Mouse (Mus musculus) midbrain, embryonic 11.5 days (tissue): Measurements from ENCODE around the gene Fsd1. TPM values are rescaled to one million over a fixed set of nuclear protein-coding genes. Genes with fewer than 3 reads are reported as not detected.

Source experiments
- ATAC-seq: fragments of 200-750 bp; cut with Nextera tagmentation; 2 replicates; pipeline ENCODE4 v1.8.0; 2017; ENCODE audit warnings: moderate TSS enrichment, moderate library complexity; ENCODE audit not compliant: low FRiP score
- DNase-seq: peaks from one replicate; pipeline ENCODE4 v3.0.0; 2015; ENCODE audit warnings: low spot score; ENCODE audit errors: missing footprints
- H3K27ac ChIP-seq: fragments of 300-500 bp; sonication (generic); 2 replicates; pipeline ENCODE4 v1.5.1; 2014; ENCODE audit warnings: low read depth, low read length
- H3K27me3 ChIP-seq: fragments of 300-500 bp; sonication (generic); 2 replicates; pipeline ENCODE4 v1.6.1; 2014; ENCODE audit warnings: mild to moderate bottlenecking, low read length, moderate library complexity, mixed read lengths; ENCODE audit not compliant: control insufficient read depth, insufficient read depth
- H3K36me3 ChIP-seq: fragments of 300-500 bp; sonication (generic); 2 replicates; pipeline ENCODE4 v1.6.1; 2014; ENCODE audit warnings: mild to moderate bottlenecking, low read length, moderate library complexity, mixed read lengths; ENCODE audit not compliant: control insufficient read depth, insufficient read depth
- H3K4me1 ChIP-seq: fragments of 300-500 bp; sonication (generic); 2 replicates; pipeline ENCODE4 v1.6.1; 2014; ENCODE audit warnings: low read length; ENCODE audit not compliant: control insufficient read depth, insufficient read depth
- H3K4me2 ChIP-seq: fragments of 300-500 bp; sonication (generic); 2 replicates; pipeline ENCODE4 v1.6.1; 2014; ENCODE audit warnings: mild to moderate bottlenecking, moderate library complexity
- H3K4me3 ChIP-seq: fragments of 300-500 bp; sonication (generic); 2 replicates; pipeline ENCODE4 v1.5.1; 2014; ENCODE audit warnings: low read depth, low read length
- H3K9ac ChIP-seq: fragments of 300-500 bp; sonication (generic); 2 replicates; pipeline ENCODE4 v1.6.1; 2014; ENCODE audit warnings: low read length
- H3K9me3 ChIP-seq: fragments of 300-500 bp; sonication (generic); 2 replicates; pipeline ENCODE4 v1.6.1; 2016; ENCODE audit warnings: low read length; ENCODE audit not compliant: control insufficient read depth
- WGBS: fragments of 180-500 bp; shearing (Covaris S2); extraction: QIAGEN DNeasy Blood & Tissue Kit; methylation state at CpG from one replicate; pipeline ENCODE4 v1.1.7; 2014; 5-methylcytosine and 5-hydroxymethylcytosine counted together
- polyA plus RNA-seq: library from polyadenylated mRNA; unstranded; fragments of >200 nt; fragmentation: Nextera tagmentation; extraction: Ambion mirVana; gene quantifications from 2 replicates; pipeline ENCODE4 v1.2.1, GENCODE M21; 2014

The Fsd1 gene
- polyA plus RNA-seq, 1 experiment from 2014 or later, result 61.2 TPM

DNA sequence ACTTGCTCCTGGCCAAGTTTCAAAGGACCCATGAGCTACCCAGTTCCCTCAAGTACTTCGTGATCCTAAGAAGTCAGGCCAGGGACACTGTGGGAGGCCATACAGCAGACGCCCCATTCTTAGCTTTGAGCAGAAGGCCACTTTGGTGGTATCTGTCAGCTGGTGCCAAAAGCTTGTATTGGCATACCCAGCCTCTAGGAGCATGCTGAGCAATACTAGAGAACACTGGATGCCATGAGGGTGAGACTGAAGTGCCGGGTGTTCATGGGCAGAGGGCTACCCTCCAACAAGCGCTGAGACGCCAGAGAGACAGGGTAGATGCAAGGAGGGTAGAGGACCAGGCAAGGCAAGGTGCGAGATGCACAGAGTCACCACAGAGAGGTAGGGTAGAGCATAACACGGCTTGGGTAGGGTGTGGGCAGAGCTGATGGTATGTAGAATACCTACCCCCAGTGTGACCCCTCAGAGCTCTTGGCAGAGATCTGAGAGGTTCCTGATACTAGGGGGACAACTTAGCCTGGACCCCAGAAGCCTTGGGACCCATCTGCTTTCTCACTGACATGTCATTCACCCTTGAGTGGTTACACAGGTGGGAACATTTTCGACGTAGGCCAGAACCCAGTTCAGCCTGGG is 44.0 kb downstream of the Fsd1 start:
- no peak overlapping the region for H3K9ac ChIP-seq
- H3K4me3 ChIP-seq, result no peak overlapping the region
- H3K27me3 ChIP-seq, result no peaks in the 10 kb centered on the region
- no peak overlapping the region for H3K27ac ChIP-seq
- no peaks in the 10 kb centered on the region; the same call in 1 of the 2 replicates for H3K36me3 ChIP-seq
- H3K9me3 ChIP-seq, result no peaks in the 10 kb centered on the region
- DNase-seq, result no peak
- ATAC-seq, result no peak
- H3K4me1 ChIP-seq, result peaks cover 5% of the 10 kb centered on the region
- H3K4me2 ChIP-seq, result no peak overlapping the region
- WGBS, result 92% methylated on average over 9 of the region's 9 CpGs

DNA sequence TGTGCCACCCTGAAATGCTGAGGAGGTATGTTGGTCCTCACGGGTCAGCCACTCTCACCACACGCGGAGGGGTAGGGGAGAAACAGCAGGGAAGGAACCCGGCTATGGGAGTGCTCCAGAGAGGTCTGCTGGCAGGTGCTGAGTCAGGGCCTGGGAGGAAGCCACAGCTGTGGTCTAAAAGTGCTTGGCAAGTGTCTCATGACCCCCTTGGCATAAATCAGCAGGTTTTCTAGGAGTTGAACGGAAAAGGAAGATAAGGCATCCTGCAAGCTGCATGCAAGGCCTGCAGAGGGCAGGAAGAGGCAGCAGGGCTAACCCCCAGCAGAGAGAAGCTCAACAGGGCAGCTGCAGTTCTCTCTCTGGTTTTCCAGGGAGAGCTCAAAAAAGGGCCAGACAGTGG is 44.6 kb downstream of the Fsd1 start:
- Histone ChIP-seq H3K36me3 (no peaks in the 10 kb centered on the region; the same call in 1 of the 2 replicates), H3K9ac (no peak overlapping the region)

DNA sequence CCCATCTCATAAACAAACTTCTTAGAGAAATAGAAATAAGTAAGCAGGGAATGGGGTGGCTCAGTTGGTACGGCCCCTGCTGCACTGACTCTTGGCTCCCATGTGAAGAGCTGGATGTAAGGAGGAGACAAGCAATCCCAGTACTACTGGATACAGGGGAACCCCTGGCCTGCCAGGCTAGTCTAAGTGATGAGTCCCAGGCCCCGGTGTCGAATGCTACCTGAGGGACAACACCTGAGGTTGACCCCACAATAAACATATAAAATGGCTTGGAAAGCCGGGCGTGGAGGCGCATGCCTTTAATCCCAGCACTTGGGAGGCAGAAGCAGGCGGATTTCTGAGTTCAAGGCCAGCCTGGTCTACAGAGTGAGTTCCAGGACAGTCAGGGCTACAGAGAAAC is 45.1 kb downstream of the Fsd1 start:
- Histone ChIP-seq H3K9me3 (no peaks in the 10 kb centered on the region), H3K27me3 (no peaks in the 10 kb centered on the region), H3K4me2 (no peak overlapping the region), H3K4me3 (no peak overlapping the region), H3K36me3 (no peaks in the 10 kb centered on the region; the same call in 1 of the 2 replicates), H3K9ac (no peak overlapping the region), H3K27ac (no peak overlapping the region), H3K4me1 (peaks cover 9% of the 10 kb centered on the region)
- 94% methylated on average over 7 of the region's 7 CpGs for WGBS
- DNase-seq, result no peak
- no peak for ATAC-seq

More for the DNA sequence above, 44.6 kb downstream of the Fsd1 start:
- 75% methylated on average over 5 of the region's 5 CpGs for WGBS
- Histone ChIP-seq H3K9me3 (no peaks in the 10 kb centered on the region), H3K27ac (no peak overlapping the region), H3K27me3 (no peaks in the 10 kb centered on the region), H3K4me3 (no peak overlapping the region), H3K4me2 (no peak overlapping the region), H3K4me1 (peaks cover 9% of the 10 kb centered on the region)
- ATAC-seq (no peak), DNase-seq (no peak)

DNA sequence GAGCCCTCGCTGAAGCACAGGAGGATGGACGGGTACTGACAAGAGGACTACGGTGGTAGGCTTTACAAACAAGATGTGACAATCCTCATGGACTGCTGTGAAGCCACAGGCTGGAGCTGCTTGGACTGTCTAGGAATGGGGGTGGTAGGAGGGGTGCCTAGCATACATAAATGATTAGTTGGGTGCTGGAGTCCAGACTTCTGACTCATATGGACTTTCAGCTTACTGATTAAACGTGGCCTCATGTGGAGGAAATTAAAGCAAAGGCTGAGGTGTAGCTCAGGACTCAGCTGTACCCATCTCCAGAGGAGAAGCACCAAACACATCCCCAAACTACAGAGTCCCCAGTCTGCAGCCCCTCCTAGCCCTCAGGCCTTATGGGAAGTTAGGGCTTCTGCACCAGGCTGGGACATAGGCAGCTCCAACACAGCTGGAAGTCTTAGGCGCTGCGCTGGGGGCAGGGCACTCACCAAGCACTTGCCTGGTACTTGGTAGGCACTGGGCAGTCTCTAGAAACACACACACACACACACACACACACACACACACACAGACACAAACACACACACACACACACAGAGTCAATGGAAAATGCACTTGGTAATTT is 45.9 kb downstream of the Fsd1 start:
- WGBS, result 70% methylated on average over 6 of the region's 6 CpGs
- no peaks in the 10 kb centered on the region; the same call in 1 of the 2 replicates for H3K36me3 ChIP-seq
- H3K27ac ChIP-seq, result no peak overlapping the region
- H3K4me1 ChIP-seq, result peaks cover 9% of the 10 kb centered on the region
- no peak overlapping the region for H3K4me3 ChIP-seq
- ATAC-seq (no peak), DNase-seq (no peak)
- H3K9ac ChIP-seq, result peak overlapping the region; percentile 24; the same call in 1 of the 2 replicates
- no peak overlapping the region for H3K4me2 ChIP-seq
- no peaks in the 10 kb centered on the region for H3K9me3 ChIP-seq
- H3K27me3 ChIP-seq, result no peaks in the 10 kb centered on the region

DNA sequence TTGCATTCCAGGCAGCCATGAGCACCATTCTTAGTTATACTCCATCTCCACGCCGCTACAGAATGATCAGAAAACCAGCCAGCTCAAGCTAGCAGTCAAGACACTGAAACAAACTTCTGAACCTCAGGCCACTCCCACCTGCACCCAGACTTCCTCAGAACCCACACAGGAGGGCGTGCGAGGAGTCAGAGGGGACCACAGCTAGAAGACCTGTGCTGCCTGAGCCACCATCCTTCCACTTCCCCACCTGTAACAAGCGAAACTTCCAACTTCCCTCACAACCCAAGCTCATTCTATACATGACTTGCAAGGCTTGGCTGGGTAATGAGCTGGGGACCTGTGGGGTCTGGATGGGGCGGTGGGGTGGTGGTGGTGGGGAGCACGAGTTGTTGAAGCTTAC is 46.5 kb downstream of the Fsd1 start:
- Histone ChIP-seq H3K36me3 (no peaks in the 10 kb centered on the region; the same call in 1 of the 2 replicates), H3K27me3 (no peaks in the 10 kb centered on the region), H3K4me2 (no peak overlapping the region), H3K4me3 (no peak overlapping the region), H3K4me1 (peaks cover 9% of the 10 kb centered on the region), H3K9me3 (no peaks in the 10 kb centered on the region), H3K9ac (no peak overlapping the region), H3K27ac (no peak overlapping the region)
- DNase-seq (no peak), ATAC-seq (no peak)
- 81% methylated on average over 7 of the region's 7 CpGs for WGBS

DNA sequence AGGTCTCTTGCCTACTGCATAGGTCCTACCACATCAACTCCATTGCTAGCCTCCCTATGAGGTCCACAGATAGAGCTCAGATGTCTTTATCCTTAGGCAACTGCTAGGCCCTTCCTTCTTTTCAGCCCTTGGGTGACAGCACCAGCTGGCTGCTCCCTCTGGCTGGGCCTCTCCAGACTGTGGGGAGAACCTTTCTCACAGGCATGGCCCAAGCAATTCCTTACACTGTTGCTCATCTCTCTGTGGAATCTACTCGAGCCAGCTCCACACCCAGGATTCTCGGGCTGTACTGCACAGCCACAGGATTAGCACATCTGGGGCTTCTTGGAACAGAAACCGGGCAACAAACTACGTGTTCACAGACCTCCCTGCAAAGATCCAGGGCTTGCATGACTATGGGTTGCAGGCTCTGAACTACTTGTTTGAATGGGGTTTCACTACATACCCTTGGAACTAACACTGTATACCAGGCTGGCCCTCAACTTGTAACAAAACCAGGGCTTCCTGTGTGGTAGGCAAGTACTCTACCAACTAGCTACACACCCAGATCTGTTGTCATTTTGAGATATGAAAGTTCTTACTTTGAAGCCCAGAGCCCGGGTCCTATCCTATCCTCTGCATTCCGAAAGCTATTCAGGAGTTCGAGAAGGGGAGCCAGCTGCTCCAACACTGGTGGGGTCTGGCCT is 47.9 kb downstream of the Fsd1 start:
- Histone ChIP-seq H3K4me3 (no peak overlapping the region), H3K9ac (no peak overlapping the region), H3K27ac (no peak overlapping the region), H3K36me3 (no peaks in the 10 kb centered on the region; the same call in 1 of the 2 replicates), H3K9me3 (no peaks in the 10 kb centered on the region), H3K4me2 (no peak overlapping the region), H3K4me1 (peaks cover 9% of the 10 kb centered on the region), H3K27me3 (no peaks in the 10 kb centered on the region)
- ATAC-seq (no peak), DNase-seq (peak; percentile 35)
- 90% methylated on average over 7 of the region's 7 CpGs for WGBS

DNA sequence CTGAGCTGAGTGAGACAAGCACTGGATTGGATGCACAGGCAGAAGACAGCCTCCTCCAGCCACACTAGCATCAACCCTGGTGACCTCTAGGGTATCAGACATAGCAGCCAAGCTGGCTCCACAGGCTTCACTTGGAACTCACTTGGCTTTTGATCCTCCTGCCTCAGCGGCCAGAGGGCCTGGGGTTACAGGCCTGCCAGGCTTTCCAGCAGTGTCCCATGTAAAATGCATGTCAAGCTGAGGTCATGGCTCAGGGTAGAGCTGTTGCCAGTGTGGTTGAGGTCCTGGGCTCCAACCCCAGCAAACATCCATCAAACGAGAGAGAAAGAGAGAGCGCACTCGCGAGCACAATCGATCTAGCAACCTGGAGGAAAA is 48.4 kb downstream of the Fsd1 start:
- no peak overlapping the region for H3K27ac ChIP-seq
- H3K4me2 ChIP-seq, result no peak overlapping the region
- H3K9ac ChIP-seq, result no peak overlapping the region; the same call in 1 of the 2 replicates
- WGBS, result 88% methylated on average over 6 of the region's 6 CpGs
- H3K4me1 ChIP-seq, result peaks cover 9% of the 10 kb centered on the region
- no peak overlapping the region for H3K4me3 ChIP-seq
- no peaks in the 10 kb centered on the region for H3K9me3 ChIP-seq
- ATAC-seq (no peak), DNase-seq (no peak)
- H3K27me3 ChIP-seq, result no peaks in the 10 kb centered on the region
- no peaks in the 10 kb centered on the region; the same call in 1 of the 2 replicates for H3K36me3 ChIP-seq

DNA sequence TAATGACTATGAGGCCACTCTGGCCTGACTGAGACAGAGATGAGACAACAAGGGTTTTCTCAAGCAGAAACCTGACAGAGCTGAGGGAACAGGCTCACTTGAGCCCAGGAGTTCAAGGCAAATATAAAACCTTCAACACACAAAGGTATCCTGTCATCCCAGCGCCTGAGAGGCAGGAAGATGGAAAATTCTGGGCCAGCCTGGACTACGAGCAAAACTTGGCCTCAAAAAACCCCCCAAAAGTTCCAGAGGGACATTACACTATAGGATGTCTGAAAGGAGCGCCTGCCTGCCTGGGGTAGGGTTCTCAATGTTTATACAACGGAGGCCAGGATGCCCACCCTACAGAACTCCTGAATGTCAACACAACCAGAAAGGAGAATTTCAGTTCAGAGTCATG is 48.9 kb downstream of the Fsd1 start:
- Histone ChIP-seq H3K4me3 (peak overlapping the region; percentile 87), H3K9ac (peak overlapping the region; percentile 90), H3K4me1 (peaks cover 9% of the 10 kb centered on the region), H3K36me3 (no peaks in the 10 kb centered on the region; the same call in 1 of the 2 replicates), H3K9me3 (no peaks in the 10 kb centered on the region), H3K4me2 (peak overlapping the region; percentile 66), H3K27me3 (no peaks in the 10 kb centered on the region), H3K27ac (no peak overlapping the region)
- WGBS, result 83% methylated on average over 4 of the region's 4 CpGs
- peak; percentile 82 for DNase-seq
- no peak for ATAC-seq
